Mouse (Mus musculus): ENCODE results near the gene Wipf2. TPM values are rescaled to one million over a fixed set of nuclear protein-coding genes. Genes with fewer than 3 reads are reported as not detected.

Gene Wipf2
- total and polyA plus RNA-seq, 3 experiments, result 4.0 to 9.6 (median 9.1) TPM

DNA sequence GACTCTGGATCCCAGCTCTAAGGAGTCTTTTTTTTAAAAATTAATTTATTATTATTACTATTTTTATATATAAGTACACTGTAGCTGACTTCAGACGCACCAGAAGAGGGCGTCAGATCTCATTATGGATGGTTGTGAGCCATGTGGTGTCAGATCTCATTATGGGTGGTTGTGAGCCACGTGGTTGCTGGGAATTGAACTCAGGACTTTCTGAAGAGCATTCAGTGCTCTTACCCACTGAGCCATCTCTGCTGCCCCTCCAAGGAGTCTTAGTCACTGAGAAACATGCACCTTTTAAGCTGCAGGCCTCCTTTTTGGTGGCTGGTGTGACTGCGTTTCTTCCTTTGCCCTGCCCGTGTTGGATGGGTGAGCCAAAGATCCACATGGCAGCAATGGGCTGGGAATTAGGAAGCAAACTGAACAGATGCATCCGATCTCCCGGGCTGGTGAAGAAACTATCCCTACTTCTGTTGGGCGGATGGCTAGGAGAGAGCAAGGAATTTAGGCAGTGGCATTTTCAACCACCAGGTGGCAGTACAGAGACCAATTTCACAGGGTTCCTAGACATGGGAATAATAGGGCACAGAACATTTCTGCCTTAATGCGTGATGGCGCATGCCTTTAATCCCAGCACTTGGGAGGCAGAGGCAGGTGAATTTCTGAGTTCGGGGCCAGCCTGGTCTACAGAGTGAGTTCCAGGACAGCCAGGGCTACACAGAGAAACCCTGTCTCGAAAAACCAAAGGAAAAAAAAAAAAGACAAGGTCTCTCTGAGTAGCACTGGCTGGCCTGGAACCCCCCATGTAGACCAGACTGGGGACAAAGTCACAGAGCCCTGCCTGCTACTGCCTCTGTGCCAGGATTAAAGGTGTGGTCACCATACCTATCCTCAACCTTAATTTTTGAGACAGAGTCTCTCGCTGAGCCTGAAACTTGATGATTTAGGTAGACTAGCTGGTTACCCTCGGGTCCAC lies 4.4 kb upstream of the Wipf2 start:
- no peak overlapping the region for H3K4me3 ChIP-seq

DNA sequence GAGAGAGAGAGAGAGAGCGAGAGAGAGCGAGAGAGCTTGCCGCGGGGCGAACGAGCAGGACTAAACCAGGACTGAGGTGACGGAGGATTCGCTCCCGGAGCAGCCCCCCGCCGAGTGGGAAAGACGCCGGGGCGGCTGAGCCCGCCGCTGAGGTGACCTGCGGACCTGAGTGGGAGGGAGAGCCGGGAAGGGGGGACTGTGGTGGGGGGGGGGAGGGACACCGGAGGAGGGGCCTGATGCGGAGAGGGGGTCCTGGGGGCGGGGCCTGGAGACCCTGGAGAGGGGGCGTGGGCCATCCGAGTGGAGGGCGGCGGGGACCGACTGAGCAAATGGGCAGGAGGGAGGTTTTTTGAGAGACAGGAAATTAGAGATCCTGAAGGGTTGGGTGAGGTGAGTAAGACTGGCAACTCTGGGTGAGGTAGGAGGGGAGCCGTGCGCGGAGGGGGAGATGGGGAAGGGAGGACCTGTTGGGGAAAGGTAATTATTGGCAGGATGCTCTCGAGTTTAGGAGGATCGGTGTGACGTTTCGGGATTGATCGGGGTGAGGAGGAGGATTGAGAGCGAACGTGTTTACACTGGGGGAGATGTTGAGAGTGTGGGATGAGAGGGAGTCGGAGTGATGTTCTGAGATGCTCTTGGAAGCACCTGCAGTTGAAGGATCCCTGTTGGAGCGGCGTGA lies 452 bp downstream of the Wipf2 start:
- DNase-seq, result no peak
- peak overlapping the region; percentile 81 for H3K27ac ChIP-seq
- intact Hi-C loops (cut with DNase I), result loop anchor here (5.0 kb wide), 1 partner anchor 108 kb away; no protein-coding TSS in a partner anchor
- peak overlapping the region; percentile 73 for H3K4me3 ChIP-seq
- H3K36me3 ChIP-seq (ENCODE audit: control insufficient read depth, insufficient read depth, low read length), result no peaks in the 10 kb centered on the region
- no peaks in the 10 kb centered on the region; the same call in 1 of the 2 replicates for H3K79me2 ChIP-seq (replicated peaks; ENCODE audit: control insufficient read depth, insufficient read depth, low read length)
- TF ChIP-seq EP300 (IDR thresholded peaks at IDR 0.05; ENCODE audit: insufficient read depth, low read depth, low read length) (peak; percentile 3; the same call in 1 of the 2 replicates), CTCF (IDR thresholded peaks at IDR 0.05) (no peak), POLR2A (IDR thresholded peaks at IDR 0.05; ENCODE audit: insufficient read depth, low read depth, low read length) (no peak)
- WGBS, result under 1% methylated on average over 36 of the region's 39 CpGs
- H3K27me3 ChIP-seq (ENCODE audit: control insufficient read depth, insufficient read depth, low read length), result no peaks in the 10 kb centered on the region
- H3K4me1 ChIP-seq (ENCODE audit: control insufficient read depth, insufficient read depth, low read length), result peaks cover 2% of the 10 kb centered on the region
- H3K9ac ChIP-seq (ENCODE audit: low read depth, low read length), result peak overlapping the region; percentile 78

More for the DNA sequence above, 4.4 kb upstream of the Wipf2 start:
- Histone ChIP-seq H3K27ac (no peak overlapping the region), H3K79me2 (replicated peaks; ENCODE audit: control insufficient read depth, insufficient read depth, low read length) (no peaks in the 10 kb centered on the region), H3K4me1 (ENCODE audit: control insufficient read depth, insufficient read depth, low read length) (peaks cover 2% of the 10 kb centered on the region), H3K36me3 (ENCODE audit: control insufficient read depth, insufficient read depth, low read length) (no peaks in the 10 kb centered on the region), H3K9ac (ENCODE audit: low read depth, low read length) (no peak overlapping the region), H3K27me3 (ENCODE audit: control insufficient read depth, insufficient read depth, low read length) (no peaks in the 10 kb centered on the region)
- WGBS, result 32% methylated on average over 14 of the region's 14 CpGs
- peak; percentile 84 to 88 for DNase-seq
- TF ChIP-seq CTCF (IDR thresholded peaks at IDR 0.05), result peak; percentile 78
- no peak for TF ChIP-seq POLR2A (IDR thresholded peaks at IDR 0.05; ENCODE audit: insufficient read depth, low read depth, low read length)
- peak; percentile 26; the same call in 1 of the 2 replicates for TF ChIP-seq EP300 (IDR thresholded peaks at IDR 0.05; ENCODE audit: insufficient read depth, low read depth, low read length)
- intact Hi-C loops (cut with DNase I), result loop anchor here (1.0 to 5.0 kb wide), 2 partner anchors 50 to 293 kb away; no protein-coding TSS in a partner anchor

- H3K27me3 ChIP-seq (ENCODE audit: control insufficient read depth, insufficient read depth, low read length), result no peaks in the 10 kb centered on the region
- H3K36me3 ChIP-seq (ENCODE audit: control insufficient read depth, insufficient read depth, low read length), result no peaks in the 10 kb centered on the region; the same call in 1 of the 2 replicates
- H3K27ac ChIP-seq, result no peak overlapping the region
- H3K4me3 ChIP-seq, result no peak overlapping the region
- no peak overlapping the region for H3K9ac ChIP-seq (ENCODE audit: low read depth, low read length)
- peaks cover 7% of the 10 kb centered on the region for H3K4me1 ChIP-seq (ENCODE audit: control insufficient read depth, insufficient read depth, low read length)
- no peak for DNase-seq
- no peaks in the 10 kb centered on the region; the same call in 1 of the 2 replicates for H3K79me2 ChIP-seq (replicated peaks; ENCODE audit: control insufficient read depth, insufficient read depth, low read length)
- 82% methylated on average over 12 of the region's 12 CpGs for WGBS
- intact Hi-C loops (cut with DNase I), result no loop called here
- TF ChIP-seq EP300 (IDR thresholded peaks at IDR 0.05; ENCODE audit: insufficient read depth, low read depth, low read length), result no peak
- TF ChIP-seq CTCF (IDR thresholded peaks at IDR 0.05), result no peak
- no peak for TF ChIP-seq POLR2A (IDR thresholded peaks at IDR 0.05; ENCODE audit: insufficient read depth, low read depth, low read length)
Observed at GRCm38 (mm10) chr11:98867293-98867692, 3.9 kb downstream of the Wipf2 start.

DNA sequence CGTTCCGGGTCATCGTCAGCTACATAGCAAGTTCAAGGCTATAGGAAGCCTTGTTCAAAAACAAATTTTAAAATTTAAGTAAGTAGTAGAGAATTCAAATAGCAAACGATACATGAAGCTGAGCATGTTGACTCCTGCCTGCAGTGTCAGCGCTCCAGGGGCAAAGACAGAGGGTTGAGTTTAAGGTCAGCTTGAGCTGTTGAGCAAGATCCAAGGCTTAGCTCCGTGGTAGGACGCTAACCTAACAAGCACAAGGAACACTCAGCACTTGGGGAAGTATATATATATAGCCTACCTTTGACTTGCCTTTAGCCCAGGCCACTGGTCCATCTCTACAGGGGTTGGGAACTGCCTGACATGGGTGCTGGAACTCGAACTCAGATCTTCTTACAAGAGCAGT lies 6.5 kb downstream of the Wipf2 start:
- TF ChIP-seq POLR2A (IDR thresholded peaks at IDR 0.05; ENCODE audit: insufficient read depth, low read depth, low read length) (no peak), EP300 (IDR thresholded peaks at IDR 0.05; ENCODE audit: insufficient read depth, low read depth, low read length) (no peak), CTCF (IDR thresholded peaks at IDR 0.05) (no peak)
- Histone ChIP-seq H3K4me3 (no peak overlapping the region), H3K4me1 (ENCODE audit: control insufficient read depth, insufficient read depth, low read length) (peaks cover 6% of the 10 kb centered on the region), H3K36me3 (ENCODE audit: control insufficient read depth, insufficient read depth, low read length) (no peaks in the 10 kb centered on the region; the same call in 1 of the 2 replicates), H3K27ac (no peak overlapping the region), H3K79me2 (replicated peaks; ENCODE audit: control insufficient read depth, insufficient read depth, low read length) (no peaks in the 10 kb centered on the region; the same call in 1 of the 2 replicates), H3K9ac (ENCODE audit: low read depth, low read length) (no peak overlapping the region), H3K27me3 (ENCODE audit: control insufficient read depth, insufficient read depth, low read length) (no peaks in the 10 kb centered on the region)
- intact Hi-C loops (cut with DNase I), result no loop called here
- 84% methylated on average over 8 of the region's 8 CpGs for WGBS
- DNase-seq, result no peak

- H3K36me3 ChIP-seq (ENCODE audit: control insufficient read depth, insufficient read depth, low read length), result no peaks in the 10 kb centered on the region; the same call in 1 of the 2 replicates
- intact Hi-C loops (cut with DNase I), result no loop called here
- no peak for DNase-seq
- H3K79me2 ChIP-seq (replicated peaks; ENCODE audit: control insufficient read depth, insufficient read depth, low read length), result peaks cover 2% of the 10 kb centered on the region; the same call in 1 of the 2 replicates
- no peak overlapping the region for H3K27ac ChIP-seq
- no peak overlapping the region for H3K4me3 ChIP-seq
- no peak overlapping the region for H3K9ac ChIP-seq (ENCODE audit: low read depth, low read length)
- WGBS, result 76% methylated on average over 5 of the region's 5 CpGs
- TF ChIP-seq CTCF (IDR thresholded peaks at IDR 0.05), result no peak
- no peak for TF ChIP-seq POLR2A (IDR thresholded peaks at IDR 0.05; ENCODE audit: insufficient read depth, low read depth, low read length)
- no peak for TF ChIP-seq EP300 (IDR thresholded peaks at IDR 0.05; ENCODE audit: insufficient read depth, low read depth, low read length)
- H3K27me3 ChIP-seq (ENCODE audit: control insufficient read depth, insufficient read depth, low read length), result no peaks in the 10 kb centered on the region
- peaks cover 6% of the 10 kb centered on the region for H3K4me1 ChIP-seq (ENCODE audit: control insufficient read depth, insufficient read depth, low read length)
Observed at GRCm38 (mm10) chr11:98870791-98871190, 7.4 kb downstream of the Wipf2 start.

Measured in heart, adult 2 months (tissue).